Comparison of ENCODE assay signal across 10 mouse cellular contexts in genomic region chr15:11203084-11203483, GRCm38 (mm10).
"Had no signal": no experiment of that assay in that cellular context is flagged by ENCODE, and none has a peak within 500 bp of the region (broad histone marks: within the 10 kb centered on the region; RNA-seq: fewer than 3 reads in every experiment).

No protein-coding gene starts in this region.

- DNase-seq: kidney, adult 8-10 months; kidney, postnatal 14 days; kidney, postnatal 4 days; liver; lung, adult 18-20 months; lung, postnatal 10 days; lung, postnatal 36 days; right cerebral cortex, postnatal 25 days; spleen, adult 18-20 months; thymus, postnatal 25 days had no signal
